Mouse (Mus musculus) heart, adult 8-10 months (tissue): ENCODE measurements around the gene Cyp2t4. TPM values are rescaled to one million over a fixed set of nuclear protein-coding genes. Genes with fewer than 3 reads are reported as not detected.
A peak's percentile ranks its signal among the peaks of the same experiment; 100 is the strongest.

Source experiments
- DNase-seq: peaks from one replicate; pipeline ENCODE4 v3.0.0; 2022; ENCODE audit warnings: low spot score
- total RNA-seq, 4 experiments: library from RNA; stranded (reverse); gene quantifications; 2 replicates each; pipeline ENCODE4 v1.2.4; 2022

Cyp2t4 gene
- total RNA-seq = not detected

- DNase-seq = peak; percentile 60
Observed at GRCm38 (mm10) chr7:27153205-27153764, at the start of gene Cyp2t4. Gene Cyp2t4 (plus strand): TSS chr7:27153714.

DNA sequence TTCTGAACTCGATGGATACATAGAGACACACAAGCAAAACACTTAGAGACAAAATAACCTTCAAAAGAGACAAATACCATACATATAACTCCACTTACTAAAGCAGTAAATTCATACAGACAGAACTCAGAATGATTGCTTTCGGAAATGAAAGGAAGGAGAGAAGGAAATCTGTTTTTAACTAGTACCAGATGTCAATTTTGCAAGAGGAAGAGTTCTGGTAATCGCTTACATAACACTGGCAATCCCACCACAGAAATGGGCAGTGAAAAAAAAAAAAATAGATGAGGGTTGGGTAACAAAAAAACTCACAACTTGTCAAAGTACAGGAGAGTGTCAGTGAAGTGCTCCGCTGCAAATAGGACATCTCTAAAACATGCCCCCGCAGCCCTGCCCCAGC lies 48.6 kb upstream of the Cyp2t4 start:
- no peak for DNase-seq

DNA sequence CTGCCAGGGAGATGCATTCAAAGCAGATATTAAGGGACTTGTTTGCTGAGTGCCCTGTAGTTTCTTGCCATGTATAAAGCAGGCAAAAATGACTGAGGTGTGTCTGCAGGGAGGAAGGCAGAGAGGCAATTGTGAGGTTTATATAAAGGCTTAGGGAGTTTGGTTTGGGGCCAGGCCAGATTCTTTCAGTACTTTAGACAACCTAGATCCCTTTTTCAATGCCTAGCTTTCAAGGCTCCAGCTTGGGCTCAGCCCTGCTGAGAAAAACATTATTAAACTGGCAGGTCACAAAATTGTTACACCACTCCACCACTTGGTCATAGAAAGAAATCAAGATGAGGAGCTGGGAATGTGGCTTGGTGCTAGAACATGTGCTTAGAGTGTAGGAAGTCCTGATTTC lies 43.2 kb upstream of the Cyp2t4 start:
- no peak for DNase-seq

DNA sequence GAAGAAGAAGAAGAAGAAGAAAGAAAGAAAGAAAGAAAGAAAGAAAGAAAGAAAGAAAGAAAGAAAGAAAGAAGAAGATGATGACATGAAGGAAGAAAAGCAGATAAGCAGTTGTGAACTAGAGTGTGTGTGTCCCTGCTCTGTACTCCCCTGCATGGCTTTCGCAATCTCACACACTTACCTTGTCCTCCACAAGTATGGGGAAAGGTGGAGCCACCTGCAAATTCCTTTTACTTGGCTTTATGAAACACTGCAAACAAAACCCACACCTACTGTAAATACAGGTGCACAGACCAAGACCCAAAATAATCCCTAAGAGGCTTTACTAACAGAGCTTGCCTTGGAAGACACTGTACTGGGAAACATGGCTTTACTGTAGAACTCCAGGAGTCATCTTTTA lies 42.5 kb upstream of the Cyp2t4 start:
- no peak for DNase-seq

GRCm38 (mm10) chr7:27111987-27112386 lies 41.5 kb upstream of the Cyp2t4 start:
- DNase-seq = no peak

DNA sequence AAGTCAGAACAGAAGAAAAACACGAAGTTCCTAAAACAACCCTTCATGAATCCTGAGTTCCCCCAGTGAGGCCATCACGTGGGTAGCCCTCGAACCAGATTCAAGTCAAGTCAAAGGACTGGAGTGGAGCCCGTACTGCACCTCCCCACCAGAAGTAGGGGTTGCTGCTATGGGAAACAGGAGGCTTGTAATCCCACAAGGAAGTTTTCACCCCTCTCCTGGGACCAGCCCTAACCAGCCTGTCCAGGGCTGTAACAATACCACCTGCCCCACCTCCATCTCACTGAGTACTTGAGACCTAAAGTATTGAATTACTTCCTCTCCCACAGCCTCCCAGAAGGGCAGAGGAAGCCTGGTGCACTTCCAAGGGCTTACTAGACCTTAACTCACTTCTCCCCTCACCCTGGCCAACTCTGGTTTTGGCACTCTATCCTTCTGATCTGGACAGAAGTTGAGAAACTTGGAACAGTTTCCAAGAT lies 35.4 kb upstream of the Cyp2t4 start:
- peak; percentile 11 for DNase-seq

GRCm38 (mm10) chr7:27119676-27120075 lies 33.8 kb upstream of the Cyp2t4 start, which contains the start of gene Cyp2f2:
Gene Cyp2f2 (plus strand): TSS chr7:27119909.
- no peak for DNase-seq

- DNase-seq = no peak
Observed at GRCm38 (mm10) chr7:27124305-27124832, 29.1 kb upstream of the Cyp2t4 start.

- no peak for DNase-seq
Observed at GRCm38 (mm10) chr7:27124969-27125368, 28.5 kb upstream of the Cyp2t4 start.

GRCm38 (mm10) chr7:27128162-27128561 lies 25.4 kb upstream of the Cyp2t4 start:
- DNase-seq = no peak

DNA sequence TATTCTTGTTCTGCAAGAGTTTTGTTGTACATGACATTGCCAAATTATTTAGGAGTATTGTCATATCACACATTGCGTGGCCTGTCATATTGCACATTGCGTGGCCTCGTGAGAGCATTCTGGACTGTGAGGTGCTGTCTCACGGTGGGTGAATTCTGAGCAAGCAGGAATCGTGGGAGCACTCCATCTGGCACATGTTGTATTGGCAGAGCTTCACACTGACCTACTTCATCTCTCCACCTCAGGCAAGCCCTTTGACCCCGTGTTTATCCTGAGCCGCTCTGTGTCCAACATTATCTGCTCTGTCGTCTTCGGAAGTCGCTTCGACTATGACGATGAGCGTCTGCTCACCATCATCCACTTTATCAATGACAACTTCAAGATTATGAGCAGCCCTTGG lies 24.6 kb upstream of the Cyp2t4 start:
- no peak for DNase-seq

- DNase-seq = no peak
Observed at GRCm38 (mm10) chr7:27129811-27130210, 23.7 kb upstream of the Cyp2t4 start.

- no peak for DNase-seq
Observed at GRCm38 (mm10) chr7:27130521-27131370, 22.8 kb upstream of the Cyp2t4 start.

- no peak for DNase-seq
Observed at GRCm38 (mm10) chr7:27131387-27131786, 22.1 kb upstream of the Cyp2t4 start.

DNA sequence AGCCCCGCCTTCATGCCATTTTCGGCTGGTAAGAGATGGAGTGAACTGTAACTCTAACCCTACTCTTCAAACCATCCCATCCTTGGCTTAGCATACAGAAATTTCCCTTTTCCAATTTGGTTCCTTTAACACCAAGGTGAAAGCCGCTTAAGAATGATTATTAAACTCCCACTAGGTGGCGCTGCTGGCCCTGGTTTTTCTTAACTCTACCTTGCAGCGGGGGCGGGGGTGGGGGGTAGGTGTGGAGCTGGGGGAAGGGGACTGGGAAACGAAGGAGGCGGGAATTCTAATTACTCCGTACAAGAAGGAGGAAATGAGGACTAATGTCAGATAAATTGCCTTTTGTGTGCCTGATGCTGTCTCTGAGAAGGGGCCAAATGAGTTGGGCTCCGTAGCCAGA lies 20.9 kb upstream of the Cyp2t4 start:
- peak; percentile 36 for DNase-seq

DNA sequence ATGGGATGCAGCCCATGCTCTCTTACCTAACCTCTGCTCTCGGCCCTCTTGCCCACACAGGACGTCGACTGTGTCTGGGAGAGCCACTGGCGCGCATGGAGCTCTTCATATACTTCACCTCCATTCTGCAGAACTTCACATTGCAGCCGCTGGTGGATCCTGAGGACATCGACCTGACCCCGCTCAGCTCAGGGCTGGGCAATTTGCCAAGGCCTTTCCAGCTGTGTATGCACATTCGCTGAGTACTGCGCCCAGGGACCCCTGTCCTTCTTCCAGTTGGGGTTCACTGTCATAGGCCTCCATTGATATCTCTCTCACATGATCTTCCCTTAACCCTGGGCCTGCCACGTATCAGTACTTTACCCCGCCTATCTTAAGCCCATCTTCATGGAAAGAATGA lies 20.4 kb upstream of the Cyp2t4 start:
- no peak for DNase-seq

GRCm38 (mm10) chr7:27133757-27134156 lies 19.8 kb upstream of the Cyp2t4 start:
- DNase-seq = no peak

DNA sequence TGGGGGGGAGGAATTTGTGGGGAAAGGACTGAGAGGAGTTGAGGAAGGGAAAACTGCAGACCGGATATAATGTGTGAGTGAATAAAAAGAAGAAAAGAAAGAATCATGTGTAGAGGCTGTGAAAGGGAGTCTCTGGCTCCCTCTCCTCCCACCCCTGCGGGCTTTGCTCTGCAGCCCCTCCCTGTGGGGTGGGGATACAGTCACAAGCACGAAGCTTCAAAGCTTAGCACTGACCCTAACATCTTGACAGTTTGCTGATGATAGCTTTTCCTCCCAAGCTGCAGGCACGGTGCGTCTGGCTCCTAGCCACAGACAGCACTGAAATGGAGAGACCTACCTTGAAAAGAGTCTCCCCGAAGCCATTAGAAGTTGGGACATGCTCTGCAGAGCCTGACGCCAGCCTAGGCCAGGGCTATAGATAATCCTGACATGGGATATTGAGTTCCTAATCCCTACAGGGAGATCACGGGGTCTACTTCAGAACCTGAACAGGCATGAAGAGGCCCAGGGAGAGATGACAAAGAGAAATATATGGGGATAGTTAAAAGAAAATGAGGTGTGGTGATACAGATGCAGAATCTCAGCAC lies 17.0 kb upstream of the Cyp2t4 start:
- DNase-seq = no peak

DNA sequence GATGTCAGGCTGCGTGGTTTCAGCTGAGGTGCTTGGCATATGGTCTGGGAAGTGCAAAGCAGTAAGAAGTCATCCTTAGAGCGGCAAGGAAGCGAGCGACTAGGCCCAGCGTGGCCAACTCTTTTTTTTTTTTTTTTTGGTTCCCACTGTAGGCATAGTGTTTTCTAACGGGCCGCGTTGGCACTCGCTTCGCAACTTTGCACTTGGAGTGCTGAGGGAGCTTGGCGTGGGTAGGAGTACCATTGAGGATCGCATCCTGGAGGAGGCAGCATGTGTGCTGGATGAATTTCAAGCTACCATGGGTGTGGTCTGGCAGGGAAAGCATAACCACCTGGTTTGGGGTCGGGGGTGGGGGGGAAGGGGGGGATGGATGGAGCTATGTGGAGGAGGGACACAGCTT lies 2.5 kb downstream of the Cyp2t4 start:
- no peak for DNase-seq

GRCm38 (mm10) chr7:27158171-27158570 lies 4.7 kb downstream of the Cyp2t4 start:
- no peak for DNase-seq

GRCm38 (mm10) chr7:27159256-27159655 lies 5.7 kb downstream of the Cyp2t4 start:
- DNase-seq = no peak

GRCm38 (mm10) chr7:27159882-27160281 lies 6.4 kb downstream of the Cyp2t4 start:
- DNase-seq = peak; percentile 88

- DNase-seq = no peak
Observed at GRCm38 (mm10) chr7:27160921-27161320, 7.4 kb downstream of the Cyp2t4 start.
